Mouse (Mus musculus): Measurements from ENCODE around the gene Nckap5. TPM values are rescaled to one million over a fixed set of nuclear protein-coding genes. Genes with fewer than 3 reads are reported as not detected.
"Not testable (repeated sequence)": the region's sequence is repeated elsewhere in the genome, so short reads cannot be mapped to it uniquely, and the experiment has no call there.

Nckap5 gene
- polyA plus RNA-seq, 2 experiments: 6.8 to 14.9 TPM

DNA sequence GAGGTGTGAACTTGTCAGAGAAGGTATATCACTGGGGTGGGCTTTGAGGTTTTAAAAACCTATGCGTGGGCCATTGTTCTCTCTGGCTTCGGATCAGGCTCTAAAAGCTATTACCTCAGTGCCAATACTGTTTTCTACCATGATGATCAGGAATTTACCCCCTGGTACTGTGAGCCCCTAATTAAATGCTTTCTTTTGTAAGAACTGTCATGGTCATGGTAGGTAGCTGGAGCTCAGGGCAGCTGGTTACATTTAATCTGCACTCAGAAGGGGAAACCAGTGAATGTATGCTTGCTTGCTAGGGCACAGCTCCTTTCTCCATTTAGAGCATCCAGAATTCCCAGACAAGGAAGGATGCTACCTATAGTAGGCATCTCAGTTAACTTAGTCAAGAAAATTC, 759.7 kb downstream of the Nckap5 start:
- DNase-seq (ENCODE audit: low spot score) (no peak), ATAC-seq (ENCODE audit: low FRiP score, low read depth) (no peak)
- no peak overlapping the region for H3K9ac ChIP-seq (ENCODE audit: low read depth, low read length, severe bottlenecking)
- H3K27me3 ChIP-seq (ENCODE audit: control insufficient read depth, insufficient read depth, low read length): no peaks in the 10 kb centered on the region
- H3K9me3 ChIP-seq (ENCODE audit: control insufficient read depth, low read length): no peaks in the 10 kb centered on the region
- H3K4me3 ChIP-seq (replicated peaks; ENCODE audit: low read length): no peak overlapping the region
- H3K27ac ChIP-seq (replicated peaks; ENCODE audit: low read depth, low read length): no peak overlapping the region
- no peak for TF ChIP-seq POLR2A (IDR thresholded peaks at IDR 0.05; ENCODE audit: borderline replicate concordance, extremely low read depth, insufficient read depth, insufficient read length)
- H3K4me1 ChIP-seq (ENCODE audit: control insufficient read depth, insufficient read depth, low read length): no peaks in the 10 kb centered on the region
- H3K36me3 ChIP-seq (ENCODE audit: control insufficient read depth, insufficient read depth, low read length): no peaks in the 10 kb centered on the region
- H3K4me2 ChIP-seq (replicated peaks; ENCODE audit: low read depth, low read length, severe bottlenecking): no peak overlapping the region
- 83% methylated on average over 2 of the region's 2 CpGs for WGBS

DNA sequence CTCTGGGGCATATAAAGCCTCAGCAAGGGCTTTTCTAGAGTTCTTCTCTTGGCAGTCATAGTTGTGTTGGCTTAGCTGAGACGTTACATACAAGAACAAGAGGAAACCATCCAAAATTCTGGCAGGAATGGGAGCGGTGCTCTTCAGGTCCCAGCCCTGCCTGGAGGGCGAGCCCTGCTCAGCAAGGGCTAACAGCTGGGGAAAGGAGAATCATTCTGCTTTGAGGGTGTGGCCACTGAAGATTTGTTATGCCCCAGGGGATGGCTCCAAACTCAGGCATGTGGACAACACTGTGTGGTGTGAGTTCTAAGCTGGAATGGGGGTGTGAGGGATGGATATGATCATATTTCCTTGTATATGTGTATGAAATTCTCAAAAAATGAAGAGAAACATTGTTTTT, 779.1 kb downstream of the Nckap5 start:
- DNase-seq (ENCODE audit: low spot score) (no peak), ATAC-seq (ENCODE audit: low FRiP score, low read depth) (no peak)
- 57% methylated on average over 3 of the region's 3 CpGs for WGBS
- H3K4me2 ChIP-seq (replicated peaks; ENCODE audit: low read depth, low read length, severe bottlenecking): no peak overlapping the region
- no peaks in the 10 kb centered on the region for H3K27me3 ChIP-seq (ENCODE audit: control insufficient read depth, insufficient read depth, low read length)
- peaks cover 3% of the 10 kb centered on the region; the same call in 1 of the 2 replicates for H3K4me1 ChIP-seq (ENCODE audit: control insufficient read depth, insufficient read depth, low read length)
- no peaks in the 10 kb centered on the region for H3K9me3 ChIP-seq (ENCODE audit: control insufficient read depth, low read length)
- H3K36me3 ChIP-seq (ENCODE audit: control insufficient read depth, insufficient read depth, low read length): no peaks in the 10 kb centered on the region
- TF ChIP-seq POLR2A (IDR thresholded peaks at IDR 0.05; ENCODE audit: borderline replicate concordance, extremely low read depth, insufficient read depth, insufficient read length): no peak
- H3K27ac ChIP-seq (replicated peaks; ENCODE audit: low read depth, low read length): no peak overlapping the region
- H3K9ac ChIP-seq (ENCODE audit: low read depth, low read length, severe bottlenecking): no peak overlapping the region
- H3K4me3 ChIP-seq (replicated peaks; ENCODE audit: low read length): no peak overlapping the region

DNA sequence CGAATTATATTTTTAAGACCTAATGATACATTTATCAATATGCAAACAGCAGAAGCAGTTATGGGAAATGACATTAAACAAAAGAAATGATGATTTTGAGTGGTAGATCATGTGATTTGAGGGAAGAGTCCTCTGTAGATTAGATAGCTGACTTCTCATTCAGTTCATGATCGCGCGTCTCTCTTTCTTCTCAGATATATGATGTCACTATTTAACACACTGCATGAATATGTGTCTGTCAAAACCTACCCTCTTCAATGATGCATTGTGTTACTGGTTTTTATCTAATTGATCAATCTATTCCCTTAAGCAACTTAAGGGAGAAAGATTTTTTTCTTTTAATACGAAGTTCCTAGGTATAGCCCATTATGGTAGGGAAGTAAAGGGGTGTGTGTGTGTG, 787.7 kb downstream of the Nckap5 start:
- WGBS: 90% methylated on average over 5 of the region's 5 CpGs
- ATAC-seq (ENCODE audit: low FRiP score, low read depth) (no peak), DNase-seq (ENCODE audit: low spot score) (no peak)
- H3K9me3 ChIP-seq (ENCODE audit: control insufficient read depth, low read length): no peaks in the 10 kb centered on the region
- H3K4me2 ChIP-seq (replicated peaks; ENCODE audit: low read depth, low read length, severe bottlenecking): no peak overlapping the region
- H3K4me1 ChIP-seq (ENCODE audit: control insufficient read depth, insufficient read depth, low read length): no peaks in the 10 kb centered on the region
- no peak for TF ChIP-seq POLR2A (IDR thresholded peaks at IDR 0.05; ENCODE audit: borderline replicate concordance, extremely low read depth, insufficient read depth, insufficient read length)
- H3K27me3 ChIP-seq (ENCODE audit: control insufficient read depth, insufficient read depth, low read length): no peaks in the 10 kb centered on the region
- H3K4me3 ChIP-seq (replicated peaks; ENCODE audit: low read length): no peak overlapping the region
- H3K36me3 ChIP-seq (ENCODE audit: control insufficient read depth, insufficient read depth, low read length): no peaks in the 10 kb centered on the region
- no peak overlapping the region for H3K9ac ChIP-seq (ENCODE audit: low read depth, low read length, severe bottlenecking)
- no peak overlapping the region for H3K27ac ChIP-seq (replicated peaks; ENCODE audit: low read depth, low read length)

DNA sequence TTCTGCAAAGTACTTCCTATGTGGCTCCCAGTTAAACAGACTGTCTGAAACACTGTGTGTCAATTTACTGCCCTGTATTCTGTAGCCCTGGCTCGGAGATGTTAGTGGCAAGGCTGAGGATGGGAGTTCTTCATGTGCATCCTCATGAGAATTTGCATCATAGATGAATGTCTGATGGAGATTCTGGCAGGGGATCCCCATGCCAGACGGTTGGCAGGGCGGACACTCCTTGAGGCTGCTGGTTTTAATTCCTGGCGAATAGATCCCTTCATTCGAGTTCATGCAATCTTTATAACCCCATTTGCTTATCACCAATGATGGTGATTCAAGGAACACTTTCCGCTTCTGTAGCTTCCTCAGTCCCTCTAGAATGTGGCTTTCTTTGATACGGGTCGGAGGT, 803.1 kb downstream of the Nckap5 start:
- no peak overlapping the region for H3K4me2 ChIP-seq (replicated peaks; ENCODE audit: low read depth, low read length, severe bottlenecking)
- no peaks in the 10 kb centered on the region for H3K4me1 ChIP-seq (ENCODE audit: control insufficient read depth, insufficient read depth, low read length)
- 89% methylated on average over 8 of the region's 8 CpGs for WGBS
- no peak overlapping the region for H3K27ac ChIP-seq (replicated peaks; ENCODE audit: low read depth, low read length)
- H3K27me3 ChIP-seq (ENCODE audit: control insufficient read depth, insufficient read depth, low read length): no peaks in the 10 kb centered on the region
- H3K36me3 ChIP-seq (ENCODE audit: control insufficient read depth, insufficient read depth, low read length): 0 out of 2 replicates have a peak, but pooled peaks cover 9% of the 10 kb centered on the region
- ATAC-seq (ENCODE audit: low FRiP score, low read depth): no peak
- H3K9ac ChIP-seq (ENCODE audit: low read depth, low read length, severe bottlenecking): no peak overlapping the region
- DNase-seq (ENCODE audit: low spot score): no peak
- no peak overlapping the region for H3K4me3 ChIP-seq (replicated peaks; ENCODE audit: low read length)
- H3K9me3 ChIP-seq (ENCODE audit: control insufficient read depth, low read length): no peaks in the 10 kb centered on the region
- no peak for TF ChIP-seq POLR2A (IDR thresholded peaks at IDR 0.05; ENCODE audit: borderline replicate concordance, extremely low read depth, insufficient read depth, insufficient read length)

DNA sequence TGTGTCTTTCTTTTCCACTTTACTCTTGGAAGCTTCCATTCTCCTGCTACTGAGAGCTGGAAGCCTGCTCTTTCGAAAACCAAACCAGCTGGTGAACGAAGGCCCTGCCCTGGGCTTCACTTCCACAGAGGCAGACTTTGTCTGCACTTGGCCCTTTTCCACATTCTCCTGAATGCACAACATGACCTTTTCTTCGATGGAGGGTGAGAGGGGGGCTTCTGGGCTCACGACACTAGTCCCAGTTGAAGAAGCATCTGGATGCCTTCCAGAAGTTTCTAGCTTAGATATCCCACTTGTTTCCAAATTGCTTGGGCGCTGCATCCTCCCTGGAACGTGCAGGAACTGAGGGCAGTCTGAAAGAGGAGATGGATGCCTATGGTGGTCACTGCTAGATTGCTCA, 806.1 kb downstream of the Nckap5 start:
- Histone ChIP-seq H3K4me3 (replicated peaks; ENCODE audit: low read length) (no peak overlapping the region), H3K4me2 (replicated peaks; ENCODE audit: low read depth, low read length, severe bottlenecking) (no peak overlapping the region), H3K27me3 (ENCODE audit: control insufficient read depth, insufficient read depth, low read length) (no peaks in the 10 kb centered on the region), H3K27ac (replicated peaks; ENCODE audit: low read depth, low read length) (no peak overlapping the region), H3K9me3 (ENCODE audit: control insufficient read depth, low read length) (no peaks in the 10 kb centered on the region), H3K9ac (ENCODE audit: low read depth, low read length, severe bottlenecking) (no peak overlapping the region), H3K4me1 (ENCODE audit: control insufficient read depth, insufficient read depth, low read length) (no peaks in the 10 kb centered on the region), H3K36me3 (ENCODE audit: control insufficient read depth, insufficient read depth, low read length) (0 out of 2 replicates have a peak, but pooled peaks cover 9% of the 10 kb centered on the region)
- no peak for ATAC-seq (ENCODE audit: low FRiP score, low read depth)
- DNase-seq (ENCODE audit: low spot score): peak; percentile 13
- TF ChIP-seq POLR2A (IDR thresholded peaks at IDR 0.05; ENCODE audit: borderline replicate concordance, extremely low read depth, insufficient read depth, insufficient read length): no peak
- 68% methylated on average over 6 of the region's 6 CpGs for WGBS

DNA sequence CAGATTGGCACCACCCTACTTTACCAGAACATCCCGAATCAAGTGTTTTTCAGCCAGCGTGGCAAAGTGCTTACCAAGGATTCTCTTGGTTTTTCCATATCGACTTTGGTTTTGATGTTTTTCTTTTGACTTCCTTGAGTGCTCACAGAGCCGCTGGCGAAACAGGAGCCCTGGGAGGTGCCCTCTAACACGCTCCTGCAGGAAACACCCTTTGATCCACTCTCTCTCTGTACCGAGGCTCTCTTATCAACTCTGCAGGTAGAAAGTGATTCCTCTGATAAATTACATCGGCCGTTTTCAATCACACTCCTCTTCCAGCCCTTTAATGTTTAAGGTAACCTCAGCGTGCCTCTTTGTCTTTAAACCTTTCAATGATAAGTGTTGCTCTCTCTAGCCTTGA, 807.6 kb downstream of the Nckap5 start:
- DNase-seq (ENCODE audit: low spot score) (no peak), ATAC-seq (ENCODE audit: low FRiP score, low read depth) (no peak)
- H3K4me2 ChIP-seq (replicated peaks; ENCODE audit: low read depth, low read length, severe bottlenecking): no peak overlapping the region
- no peak overlapping the region for H3K9ac ChIP-seq (ENCODE audit: low read depth, low read length, severe bottlenecking)
- no peaks in the 10 kb centered on the region for H3K27me3 ChIP-seq (ENCODE audit: control insufficient read depth, insufficient read depth, low read length)
- H3K4me3 ChIP-seq (replicated peaks; ENCODE audit: low read length): no peak overlapping the region
- no peaks in the 10 kb centered on the region for H3K9me3 ChIP-seq (ENCODE audit: control insufficient read depth, low read length)
- TF ChIP-seq POLR2A (IDR thresholded peaks at IDR 0.05; ENCODE audit: borderline replicate concordance, extremely low read depth, insufficient read depth, insufficient read length): no peak
- no peaks in the 10 kb centered on the region for H3K4me1 ChIP-seq (ENCODE audit: control insufficient read depth, insufficient read depth, low read length)
- 47% methylated on average over 10 of the region's 10 CpGs for WGBS
- no peak overlapping the region for H3K27ac ChIP-seq (replicated peaks; ENCODE audit: low read depth, low read length)
- H3K36me3 ChIP-seq (ENCODE audit: control insufficient read depth, insufficient read depth, low read length): 0 out of 2 replicates have a peak, but pooled peaks cover 9% of the 10 kb centered on the region

DNA sequence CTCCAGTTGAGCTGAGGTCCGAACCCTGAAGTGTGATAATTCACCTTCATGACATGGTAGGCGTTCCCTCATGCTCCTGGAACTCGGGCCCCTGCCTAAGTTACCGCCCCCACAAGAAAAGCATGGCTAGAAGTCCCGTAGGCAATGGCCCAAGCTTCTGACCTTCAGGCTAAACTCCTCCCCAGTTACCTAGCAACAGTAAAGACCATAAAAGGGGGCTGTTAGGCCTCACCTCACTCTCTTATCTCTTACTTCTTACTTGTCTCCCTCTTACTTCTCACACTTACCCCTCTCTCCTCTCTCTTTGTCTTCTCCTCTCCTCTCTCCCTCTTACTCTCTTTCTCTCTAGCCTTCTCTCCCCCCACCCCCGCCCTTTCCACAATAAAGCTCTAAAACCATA, 811.9 kb downstream of the Nckap5 start:
- not testable (repeated sequence) for H3K36me3 ChIP-seq (ENCODE audit: control insufficient read depth, insufficient read depth, low read length); DNase-seq (ENCODE audit: low spot score); H3K27ac ChIP-seq (replicated peaks; ENCODE audit: low read depth, low read length); H3K4me3 ChIP-seq (replicated peaks; ENCODE audit: low read length); H3K9ac ChIP-seq (ENCODE audit: low read depth, low read length, severe bottlenecking); ATAC-seq (ENCODE audit: low FRiP score, low read depth); H3K9me3 ChIP-seq (ENCODE audit: control insufficient read depth, low read length); H3K4me2 ChIP-seq (replicated peaks; ENCODE audit: low read depth, low read length, severe bottlenecking); H3K27me3 ChIP-seq (ENCODE audit: control insufficient read depth, insufficient read depth, low read length); H3K4me1 ChIP-seq (ENCODE audit: control insufficient read depth, insufficient read depth, low read length)
- 51% methylated on average over 6 of the region's 6 CpGs for WGBS

Data from limb, embryonic 14.5 days (tissue).